Mouse (Mus musculus) thymus, adult 2 months (tissue): ENCODE results near the gene Ccsap.

ENCODE experiments used
- CTCF ChIP-seq: fragments of 200-500 bp; IDR thresholded peaks from 2 replicates; pipeline ENCODE4 v1.5.1; 2012; ENCODE audit warnings: mild to moderate bottlenecking, control low read depth, low read length, moderate library complexity, borderline replicate concordance; ENCODE audit not compliant: control insufficient read depth, poor library complexity, insufficient read depth; ENCODE audit errors: extremely low read depth
- POLR2A ChIP-seq: fragments of 200-500 bp; IDR thresholded peaks from 2 replicates; pipeline ENCODE4 v1.6.1; 2012; ENCODE audit warnings: mild to moderate bottlenecking, low read length, control low read depth, moderate library complexity; ENCODE audit not compliant: control insufficient read depth, poor library complexity, insufficient read depth; ENCODE audit errors: extremely low read depth

- TF ChIP-seq CTCF (no peak), POLR2A (no peak)
Measured at GRCm38 (mm10) chr8:123857361-123857760, 2.6 kb downstream of the Ccsap start.
